Mouse (Mus musculus): Measurements from ENCODE around the gene Orc3. TPM values are rescaled to one million over a fixed set of nuclear protein-coding genes. Genes with fewer than 3 reads are reported as not detected.

Orc3 gene
- 11.0 and 39.6 TPM in 2 replicates for polyA plus RNA-seq (2012; rRNA removed; ENCODE audit: low replicate concordance)

DNA sequence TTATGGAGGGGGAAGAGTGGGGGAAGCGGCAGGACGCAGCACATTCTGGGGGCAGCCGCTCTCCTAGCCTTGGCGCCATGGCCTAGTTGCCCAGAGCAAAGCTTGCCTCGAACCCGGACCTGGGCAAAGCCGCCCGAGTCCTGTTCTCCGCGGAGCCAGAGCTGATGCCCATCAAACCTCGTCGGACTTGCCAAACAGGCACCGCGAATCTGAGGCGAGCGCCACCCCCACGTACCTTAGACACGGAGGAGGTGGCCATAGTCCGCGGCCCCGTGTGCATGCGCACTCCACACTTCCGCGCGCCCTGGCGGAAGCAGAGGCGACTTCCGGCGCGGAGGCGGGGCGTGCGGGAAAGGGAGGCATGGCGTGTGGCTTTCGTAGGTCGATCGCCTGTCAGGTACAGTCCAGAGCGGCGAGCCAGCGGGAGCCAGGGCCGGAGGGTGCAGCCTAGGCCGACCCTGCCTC, at the start of gene Orc3, which contains the start of gene Rars2:
Gene Orc3, minus strand, starts transcription at position 315 of the 465 bp plus-strand sequence.
Gene Rars2, plus strand, starts transcription at position 328 of the 465 bp plus-strand sequence.

DNA sequence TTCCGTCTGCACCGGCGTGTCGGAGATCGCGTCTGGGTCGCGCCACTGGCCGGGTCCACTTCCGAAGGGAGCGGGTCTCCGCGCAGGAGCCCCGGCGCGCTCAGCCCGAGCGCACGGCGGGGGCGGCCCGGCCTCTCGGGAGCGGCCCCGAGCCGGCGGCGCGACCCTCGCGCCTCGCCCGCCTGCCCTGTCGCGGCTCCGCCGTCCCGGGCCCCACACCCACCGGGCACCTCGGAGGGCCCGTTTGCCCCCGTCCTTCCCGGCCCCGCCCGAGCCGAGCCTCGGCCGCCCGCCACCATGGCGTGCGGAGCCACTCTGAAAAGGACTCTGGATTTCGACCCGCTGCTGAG, 64.0 kb downstream of the Orc3 start, which contains the start of gene Akirin2:
Gene Akirin2, plus strand, starts transcription at position 190 of the 350 bp plus-strand sequence.

Other genes starting within 250 kb of the Orc3 start
- gene Akirin2, start 64.0 kb downstream of the Orc3 start, polyA plus RNA-seq (2012; rRNA removed; ENCODE audit: low replicate concordance) = 22.6 and 24.7 TPM in 2 replicates
- 6.2 and 16.0 TPM in 2 replicates for gene Rars2, start within 50 bp of the Orc3 start, polyA plus RNA-seq (2012; rRNA removed; ENCODE audit: low replicate concordance)
- 7.0 and 17.5 TPM in 2 replicates for gene Slc35a1, start 72.5 kb upstream of the Orc3 start, polyA plus RNA-seq (2012; rRNA removed; ENCODE audit: low replicate concordance)
- gene Cfap206, start 115.3 kb upstream of the Orc3 start, polyA plus RNA-seq (2012; rRNA removed; ENCODE audit: low replicate concordance) = not detected in 2 replicates
- gene Gm136, start 141.3 kb upstream of the Orc3 start, polyA plus RNA-seq (2012; rRNA removed; ENCODE audit: low replicate concordance) = not detected in 2 replicates
- gene Smim8, start 163.5 kb upstream of the Orc3 start, polyA plus RNA-seq (2012; rRNA removed; ENCODE audit: low replicate concordance) = 1.6 and 5.4 TPM in 2 replicates

Measured in mammary gland, adult 2 months (tissue).